Mouse (Mus musculus) heart, embryonic 16.5 days (tissue): ENCODE measurements around the gene Hist2h2aa2. TPM values are rescaled to one million over a fixed set of nuclear protein-coding genes. Genes with fewer than 3 reads are reported as not detected.
"Not testable (repeated sequence)": the region's sequence is repeated elsewhere in the genome, so short reads cannot be mapped to it uniquely, and the experiment has no call there.

Source experiments
- ATAC-seq: fragments of 200-750 bp; cut with Nextera tagmentation; replicated peaks from 2 replicates; pipeline ENCODE4 v1.8.0; 2017; ENCODE audit warnings: moderate number of reproducible peaks; ENCODE audit not compliant: insufficient read depth, low FRiP score; ENCODE audit errors: extremely low read depth
- H3K27ac ChIP-seq: fragments of 300-500 bp; sonication (generic); 2 replicates; pipeline ENCODE4 v1.5.1; 2014; ENCODE audit warnings: mild to moderate bottlenecking, low read length, control low read depth, moderate library complexity
- H3K27me3 ChIP-seq: fragments of 300-500 bp; sonication (generic); 2 replicates; pipeline ENCODE4 v1.6.1; 2014; ENCODE audit warnings: low read length, mixed read lengths; ENCODE audit not compliant: control insufficient read depth, insufficient read depth
- H3K36me3 ChIP-seq: fragments of 300-500 bp; sonication (generic); 2 replicates; pipeline ENCODE4 v1.6.1; 2014; ENCODE audit not compliant: control insufficient read depth, insufficient read depth
- H3K4me1 ChIP-seq: fragments of 300-500 bp; sonication (generic); 2 replicates; pipeline ENCODE4 v1.6.1; 2014; ENCODE audit warnings: low read length, mixed read lengths; ENCODE audit not compliant: control insufficient read depth, insufficient read depth
- H3K4me2 ChIP-seq: fragments of 300-500 bp; sonication (generic); 2 replicates; pipeline ENCODE4 v1.6.1; 2014; ENCODE audit warnings: low read depth, mild to moderate bottlenecking, control low read depth, low read length
- H3K4me3 ChIP-seq: fragments of 300-500 bp; sonication (generic); 2 replicates; pipeline ENCODE4 v1.5.1; 2014; ENCODE audit warnings: mild to moderate bottlenecking, control low read depth, low read length
- H3K9ac ChIP-seq: fragments of 300-500 bp; sonication (generic); 2 replicates; pipeline ENCODE4 v1.6.1; 2014; ENCODE audit warnings: low read length, control low read depth
- H3K9me3 ChIP-seq: fragments of 300-500 bp; sonication (generic); replicated peaks from 2 replicates; pipeline ENCODE4 v1.6.1; 2016; ENCODE audit warnings: low read length; ENCODE audit not compliant: control insufficient read depth
- WGBS: fragments of 180-500 bp; shearing (Covaris S2); extraction: QIAGEN DNeasy Blood & Tissue Kit; methylation state at CpG from one replicate; pipeline ENCODE4 v1.1.7; 2014; 5-methylcytosine and 5-hydroxymethylcytosine counted together
- polyA plus RNA-seq: library from polyadenylated mRNA; unstranded; fragments of >200 nt; fragmentation: Nextera tagmentation; extraction: Ambion mirVana; gene quantifications from 2 replicates; pipeline ENCODE4 v1.2.1, GENCODE M21; 2015

The Hist2h2aa2 gene
- 37.9 and 41.1 TPM in 2 replicates for polyA plus RNA-seq

- H3K27ac ChIP-seq, result peak within 1 kb of the TSS; percentile 87
- H3K9me3 ChIP-seq, H3K36me3 ChIP-seq, H3K27me3 ChIP-seq: not testable (repeated sequence)
- peak within 1 kb of the TSS; percentile 71 for H3K9ac ChIP-seq
- H3K4me2 ChIP-seq, result peak within 1 kb of the TSS; percentile 57
- peak; percentile 76 for ATAC-seq
- peaks cover 22% of the 10 kb centered on the region for H3K4me1 ChIP-seq
- H3K4me3 ChIP-seq, result peak within 1 kb of the TSS; percentile 40
- WGBS, result 4% methylated on average over 31 of the region's 85 CpGs
These were observed at the start of gene Hist2h2aa2 for GRCm38 (mm10) chr3:96239949-96240798. Gene Hist2h2aa2 (minus strand): TSS chr3:96240276.

- Histone ChIP-seq H3K36me3 (no peaks in the 10 kb centered on the region), H3K27ac (no peak overlapping the region), H3K4me1 (no peaks in the 10 kb centered on the region), H3K4me2 (no peak overlapping the region), H3K9ac (no peak overlapping the region), H3K27me3 (no peaks in the 10 kb centered on the region), H3K4me3 (no peak overlapping the region), H3K9me3 (no peaks in the 10 kb centered on the region)
- no peak for ATAC-seq
- WGBS, result 64% methylated on average over 3 of the region's 3 CpGs
These were observed 49.1 kb upstream of the Hist2h2aa2 start for GRCm38 (mm10) chr3:96289201-96289600.

DNA sequence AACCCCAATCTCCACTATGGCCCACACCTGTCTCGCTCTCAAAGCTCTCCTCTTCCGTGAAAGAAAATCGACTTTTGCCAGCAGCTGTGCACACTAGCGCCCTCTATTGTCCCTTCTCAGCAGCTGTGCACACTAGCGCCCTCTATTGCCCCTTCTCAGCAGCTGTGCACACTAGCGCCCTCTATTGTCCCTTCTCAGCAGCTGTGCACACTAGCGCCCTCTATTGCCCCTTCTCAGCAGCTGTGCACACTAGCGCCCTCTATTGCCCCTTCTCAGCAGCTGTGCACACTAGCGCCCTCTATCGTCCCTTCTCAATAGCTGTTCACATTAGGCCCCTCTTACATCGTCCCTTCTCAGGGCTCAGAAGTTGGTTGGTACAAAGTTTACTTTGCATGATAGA lies 47.3 kb upstream of the Hist2h2aa2 start:
- H3K4me3 ChIP-seq, H3K4me2 ChIP-seq, H3K9ac ChIP-seq, H3K36me3 ChIP-seq, H3K4me1 ChIP-seq, H3K9me3 ChIP-seq, H3K27ac ChIP-seq, ATAC-seq, H3K27me3 ChIP-seq: not testable (repeated sequence)
- WGBS, result 86% methylated on average over 11 of the region's 11 CpGs

GRCm38 (mm10) chr3:96284457-96284856 lies 44.4 kb upstream of the Hist2h2aa2 start:
- Histone ChIP-seq H3K9me3 (no peaks in the 10 kb centered on the region), H3K36me3 (no peaks in the 10 kb centered on the region)

GRCm38 (mm10) chr3:96280660-96281059 lies 40.6 kb upstream of the Hist2h2aa2 start:
- no peak for ATAC-seq
- Histone ChIP-seq H3K4me2 (no peak overlapping the region), H3K27ac (no peak overlapping the region), H3K36me3 (no peaks in the 10 kb centered on the region), H3K4me3 (no peak overlapping the region), H3K9ac (no peak overlapping the region), H3K27me3 (peaks cover 6% of the 10 kb centered on the region), H3K9me3 (no peaks in the 10 kb centered on the region), H3K4me1 (peaks cover 7% of the 10 kb centered on the region)
- 47% methylated on average over 6 of the region's 6 CpGs for WGBS

More at GRCm38 (mm10) chr3:96284457-96284856, 44.4 kb upstream of the Hist2h2aa2 start:
- Histone ChIP-seq H3K4me2 (peak overlapping the region; percentile 47), H3K4me1 (no peaks in the 10 kb centered on the region), H3K27ac (no peak overlapping the region), H3K9ac (no peak overlapping the region), H3K27me3 (peaks cover 6% of the 10 kb centered on the region), H3K4me3 (no peak overlapping the region)
- ATAC-seq, result no peak
- WGBS, result 11% methylated on average over 4 of the region's 4 CpGs

DNA sequence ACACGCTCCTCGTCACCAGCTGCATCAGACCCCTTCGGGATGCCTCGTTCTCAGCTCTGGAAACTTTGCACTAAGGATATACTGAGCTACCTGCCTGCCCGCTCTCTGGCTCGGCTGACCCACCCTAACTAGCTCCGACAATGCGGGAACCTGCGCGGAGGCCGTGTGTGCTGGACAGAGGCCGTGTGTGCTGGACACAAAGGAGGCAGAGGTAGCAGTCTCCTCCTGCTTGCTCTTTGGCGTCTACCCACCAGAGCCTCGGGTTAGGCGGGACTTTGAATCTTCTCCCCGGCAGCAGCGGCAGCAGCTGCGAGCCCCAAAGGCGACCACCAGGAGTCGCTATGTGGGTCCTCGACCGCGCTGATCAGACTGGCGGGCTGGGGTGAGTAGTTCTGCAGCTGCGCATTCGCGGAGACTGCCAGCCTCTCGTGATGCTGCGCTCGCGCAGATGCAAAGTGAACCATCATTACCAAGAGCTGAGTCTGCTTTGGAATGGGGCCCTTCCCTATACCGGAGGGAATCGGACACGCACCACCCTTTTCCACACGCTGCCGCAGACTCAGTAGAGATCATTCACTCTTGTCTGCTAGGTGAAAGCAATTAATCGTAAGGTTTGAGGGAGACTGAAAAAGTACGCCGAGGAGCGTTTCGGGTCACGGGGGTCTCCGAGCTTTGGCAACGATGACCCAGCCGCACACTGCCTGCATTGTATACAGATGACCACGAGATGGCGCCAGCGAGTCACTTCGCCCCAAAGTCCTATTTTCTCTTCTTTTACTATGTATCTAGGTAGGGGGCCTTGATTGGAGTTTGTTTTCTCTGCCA lies 37.9 kb upstream of the Hist2h2aa2 start:
- H3K27ac ChIP-seq, result peak overlapping the region; percentile 82
- peak; percentile 94 for ATAC-seq
- under 1% methylated on average over 49 of the region's 49 CpGs for WGBS

DNA sequence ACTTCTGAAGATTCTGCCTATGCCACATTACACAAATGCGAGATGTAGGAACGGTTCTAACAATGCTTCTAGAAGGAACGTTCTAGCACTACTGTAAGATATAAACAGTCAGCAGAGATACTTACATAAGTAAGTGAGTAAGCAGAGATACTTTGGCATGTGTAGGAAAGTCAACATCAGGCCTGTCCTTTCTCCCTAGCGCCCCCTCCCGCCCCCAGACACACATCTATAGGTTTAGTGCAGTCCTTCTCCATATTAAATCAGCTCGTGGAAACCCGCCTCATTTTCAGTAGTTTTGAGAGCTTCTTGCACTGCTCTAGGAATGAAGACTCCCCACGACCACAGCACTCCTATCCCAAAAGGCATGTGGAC lies 37.3 kb upstream of the Hist2h2aa2 start:
- 12% methylated on average over 8 of the region's 8 CpGs for WGBS
- no peaks in the 10 kb centered on the region for H3K27me3 ChIP-seq
- ATAC-seq, result no peak; the same call in 1 of the 2 replicates
- H3K9me3 ChIP-seq, result no peaks in the 10 kb centered on the region
- H3K4me3 ChIP-seq, result peak overlapping the region; percentile 69
- H3K27ac ChIP-seq, result peak overlapping the region; percentile 36
- H3K36me3 ChIP-seq, result no peaks in the 10 kb centered on the region
- H3K4me2 ChIP-seq, result peak overlapping the region; percentile 98
- peaks cover 7% of the 10 kb centered on the region for H3K4me1 ChIP-seq
- peak overlapping the region; percentile 68 for H3K9ac ChIP-seq

More for the DNA sequence above, 37.9 kb upstream of the Hist2h2aa2 start:
- Histone ChIP-seq H3K36me3 (no peaks in the 10 kb centered on the region), H3K27me3 (peaks cover 4% of the 10 kb centered on the region; the same call in 1 of the 2 replicates), H3K9me3 (no peaks in the 10 kb centered on the region), H3K9ac (peak overlapping the region; percentile 68), H3K4me1 (peaks cover 7% of the 10 kb centered on the region), H3K4me2 (peak overlapping the region; percentile 98), H3K4me3 (peak overlapping the region; percentile 69)

DNA sequence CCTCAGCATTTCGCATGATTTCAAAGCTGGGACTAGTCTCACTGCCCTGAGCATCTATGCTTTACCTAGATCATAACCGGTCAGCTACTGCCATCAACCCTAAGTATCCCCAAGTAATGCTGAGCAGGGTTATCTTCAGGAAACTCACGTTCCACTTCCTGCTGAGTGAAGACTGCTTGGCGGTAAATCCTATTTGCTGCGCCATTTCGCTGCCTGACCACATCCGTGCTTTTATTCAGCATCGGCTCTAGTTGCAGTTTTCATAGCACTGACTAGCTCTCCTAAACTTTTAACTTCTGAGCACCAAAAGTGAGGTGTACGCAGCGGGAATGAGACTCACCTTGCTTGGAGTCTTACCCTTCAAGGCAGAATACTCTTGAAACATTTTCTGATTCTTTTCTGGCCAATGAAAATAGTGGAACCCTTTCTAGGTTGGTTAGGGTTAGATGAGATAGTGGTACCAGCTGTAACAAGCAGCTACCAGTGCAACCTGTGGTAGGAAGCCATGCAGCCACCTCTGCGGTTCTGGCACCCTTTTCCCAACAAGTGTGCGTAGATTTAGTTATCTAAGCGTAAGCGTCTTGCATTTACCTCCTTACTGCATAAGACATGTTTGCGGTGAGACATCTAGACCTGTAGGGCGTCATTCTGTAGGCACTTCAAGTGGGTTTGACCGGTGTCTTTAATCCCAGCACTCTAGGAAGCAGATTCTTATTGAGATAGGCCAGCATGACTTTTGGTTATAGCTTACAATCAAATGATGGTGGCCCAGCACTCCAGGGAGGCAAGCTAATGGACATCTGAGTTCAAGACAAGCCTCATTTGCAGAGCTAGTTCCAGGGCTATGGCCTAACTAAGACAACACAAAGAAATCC lies 33.8 kb upstream of the Hist2h2aa2 start:
- no peak overlapping the region for H3K4me2 ChIP-seq
- WGBS, result 84% methylated on average over 17 of the region's 17 CpGs

More for the DNA sequence above, 33.8 kb upstream of the Hist2h2aa2 start:
- no peak overlapping the region for H3K4me3 ChIP-seq
- H3K4me1 ChIP-seq, result peaks cover 10% of the 10 kb centered on the region
- no peak overlapping the region for H3K9ac ChIP-seq
- no peak for ATAC-seq
- no peaks in the 10 kb centered on the region for H3K36me3 ChIP-seq
- no peak overlapping the region for H3K27ac ChIP-seq
- H3K9me3 ChIP-seq, result no peaks in the 10 kb centered on the region
- H3K27me3 ChIP-seq, result no peaks in the 10 kb centered on the region
